Mouse (Mus musculus) adrenal gland, postnatal 10 days (tissue): ENCODE data around the gene Snrnp27. TPM values are rescaled to one million over a fixed set of nuclear protein-coding genes. Genes with fewer than 3 reads are reported as not detected.

ENCODE experiments used
- DNase-seq: peaks from one replicate; pipeline ENCODE4 v3.0.0; 2021; ENCODE audit warnings: mixed read lengths
- long read RNA-seq, 2 experiments: library from polyadenylated mRNA; stranded (forward); transcript quantifications; one replicate each; pipeline ENCODE4 v2.0.0; 2021
- total RNA-seq, 2 experiments: library from RNA; stranded (reverse); gene quantifications; 2 replicates each; pipeline ENCODE4 v1.2.3; 2021

Gene Snrnp27
- 10 to 100 TPM; 59.0 to 63.9 TPM for total RNA-seq
- long read RNA-seq, experiment 1, transcript Snrnp27-201 (6 exons, 885 nt), result major isoform, 100 of 127 reads
- long read RNA-seq, experiment 1, partial matches to known transcripts, result 20 of 127 reads
- long read RNA-seq, experiment 1, other reads (novel, unspliced or antisense), result 5 of 127 reads
- long read RNA-seq, experiment 2, transcript Snrnp27-201 (6 exons, 885 nt), result major isoform, 71 of 81 reads
- long read RNA-seq, experiment 2, partial matches to known transcripts, result 6 of 81 reads
- long read RNA-seq, experiment 2, other reads (novel, unspliced or antisense), result 3 of 81 reads

GRCm38 (mm10) chr6:86683872-86684654 is at the start of gene Snrnp27:
Gene Snrnp27 (minus strand): TSS chr6:86684522.
- peak; percentile 95 for DNase-seq

- peak; percentile 95 for DNase-seq
Measured at GRCm38 (mm10) chr6:86733183-86733876, 49.0 kb upstream of the Snrnp27 start, which contains the start of gene Gmcl1. Gene Gmcl1 (minus strand): TSS chr6:86733383.

- peak; percentile 58 for DNase-seq
Measured at GRCm38 (mm10) chr6:86732276-86733173, 48.2 kb upstream of the Snrnp27 start.

DNA sequence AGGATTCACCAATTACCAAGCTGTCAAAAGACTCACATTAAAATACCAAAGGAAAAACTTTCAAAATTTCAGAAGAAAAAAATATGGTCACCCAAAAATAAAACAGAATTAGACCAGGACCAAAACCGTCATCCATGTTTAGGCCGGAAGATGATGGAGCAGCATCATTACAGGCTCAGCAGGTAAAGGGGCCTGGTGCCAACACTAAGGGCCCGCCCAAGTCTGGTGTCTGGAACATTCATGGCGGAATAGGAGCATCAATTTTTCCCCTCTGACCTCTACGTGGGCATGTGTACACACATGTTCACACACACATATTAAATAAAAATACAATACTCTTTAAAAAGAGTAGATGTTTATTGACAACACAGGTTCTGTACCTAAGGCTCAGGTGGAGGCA is 44.4 kb upstream of the Snrnp27 start:
- no peak for DNase-seq

GRCm38 (mm10) chr6:86721977-86722376 is 37.7 kb upstream of the Snrnp27 start:
- DNase-seq, result no peak

DNA sequence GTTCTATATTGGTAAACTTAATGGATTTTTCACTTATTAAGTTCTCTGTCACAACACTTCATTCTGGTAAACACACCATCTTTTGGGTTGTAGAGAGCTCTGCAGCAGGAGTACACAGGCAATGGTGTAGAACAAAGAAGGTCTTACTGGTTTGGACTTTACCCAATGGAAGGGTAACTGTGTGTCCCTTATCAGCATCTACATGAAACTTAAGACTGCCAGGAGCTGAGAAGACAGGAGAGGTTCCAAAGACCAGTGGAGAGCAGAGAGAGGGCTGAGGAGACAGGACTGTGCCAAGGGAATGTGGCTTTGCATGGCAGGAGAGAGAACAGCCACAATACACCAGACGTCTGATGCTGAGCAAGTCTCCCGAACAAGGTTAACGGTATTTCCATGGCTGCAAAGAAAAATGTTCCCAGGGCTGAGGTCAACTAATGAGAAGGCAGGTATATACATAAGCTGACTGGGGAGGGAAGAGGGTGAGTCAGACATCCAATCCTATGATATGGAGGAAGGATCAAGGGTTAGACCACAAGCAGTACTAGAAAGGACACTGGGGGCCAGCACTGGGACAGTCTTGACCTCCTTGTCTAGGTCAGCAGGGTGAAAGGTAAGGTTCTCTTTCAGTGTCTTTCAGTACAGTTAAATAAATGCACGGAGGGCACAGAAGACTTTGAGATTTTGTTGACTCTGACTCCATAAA is 23.9 kb upstream of the Snrnp27 start:
- DNase-seq, result no peak

DNA sequence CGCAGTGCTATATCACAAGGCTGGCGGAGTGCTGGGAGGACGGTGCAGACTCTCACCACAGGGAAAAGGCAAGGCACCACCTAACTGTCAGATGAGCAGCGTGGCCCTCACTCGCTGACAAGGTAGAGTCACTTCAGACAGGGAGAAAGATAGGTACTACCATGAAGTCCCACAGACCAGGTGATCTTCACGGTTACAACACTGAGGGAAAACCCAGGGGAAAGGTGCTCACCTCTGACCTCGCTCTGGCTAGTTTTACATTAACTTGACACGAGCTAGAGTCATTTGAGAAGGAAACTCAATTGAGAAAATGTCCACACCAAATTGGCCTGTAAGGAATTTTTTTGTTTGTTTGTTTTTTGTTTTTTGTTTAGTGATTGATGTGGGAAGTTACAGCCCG is 18.3 kb upstream of the Snrnp27 start:
- no peak for DNase-seq

- DNase-seq, result no peak
Measured at GRCm38 (mm10) chr6:86697903-86698302, 13.6 kb upstream of the Snrnp27 start.

DNA sequence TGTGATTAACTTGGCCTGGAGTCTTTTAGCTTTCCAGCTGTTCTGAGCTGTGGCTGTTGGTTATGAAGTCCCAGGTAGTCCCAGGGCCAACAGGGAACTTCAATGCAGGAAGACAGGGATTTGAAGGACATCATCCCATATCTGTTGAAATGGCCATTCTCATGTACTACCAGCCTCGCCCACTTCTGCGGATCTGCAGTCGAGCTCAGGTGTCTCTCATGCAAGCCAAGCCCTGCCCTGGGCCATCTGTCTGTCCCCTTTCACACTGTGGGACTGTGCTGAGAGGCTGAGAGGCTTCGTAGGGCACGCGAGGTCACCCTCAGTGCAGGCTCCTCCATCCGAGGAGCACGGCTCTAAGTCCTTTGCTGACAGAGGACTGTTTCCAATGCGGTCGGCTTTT is 11.9 kb upstream of the Snrnp27 start:
- DNase-seq, result no peak

DNA sequence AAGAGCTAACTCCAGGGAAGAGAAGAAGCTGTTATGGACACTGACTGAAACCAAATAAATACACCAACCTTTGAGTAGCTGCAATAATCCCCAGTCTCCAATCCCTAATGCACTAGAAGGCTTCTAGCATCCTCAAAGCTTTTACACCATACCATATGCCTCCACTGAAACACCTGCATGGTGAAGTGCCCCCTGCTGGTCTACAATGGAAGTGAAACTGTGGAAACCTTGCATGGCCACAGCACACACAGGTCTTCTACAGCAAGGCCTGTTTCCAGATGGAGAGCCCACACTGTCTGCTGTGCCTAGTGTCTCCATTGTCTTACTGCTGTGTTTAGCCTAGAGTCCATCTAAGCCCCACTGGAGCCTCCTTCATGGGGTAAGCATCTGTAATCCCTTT is 10.1 kb upstream of the Snrnp27 start:
- peak; percentile 69 for DNase-seq

DNA sequence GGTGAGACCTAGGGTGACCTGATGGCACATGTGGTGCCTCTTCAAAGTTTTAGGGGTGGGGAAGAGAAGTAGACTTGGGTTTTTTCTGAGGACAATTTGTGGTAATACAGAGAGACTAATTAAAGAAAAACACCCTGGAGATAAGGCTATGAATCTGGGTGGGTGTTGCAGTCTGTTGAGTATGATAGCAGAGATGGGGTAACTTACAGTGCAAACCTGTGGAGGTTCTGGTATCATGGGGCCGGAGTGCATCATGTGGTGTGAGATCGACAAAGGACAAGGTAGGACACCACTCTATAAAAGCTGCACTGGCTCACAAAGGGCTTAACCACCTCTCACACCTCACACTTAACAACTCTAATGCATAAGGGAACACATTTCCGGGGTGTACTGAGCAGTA is 5.3 kb upstream of the Snrnp27 start:
- DNase-seq, result no peak

DNA sequence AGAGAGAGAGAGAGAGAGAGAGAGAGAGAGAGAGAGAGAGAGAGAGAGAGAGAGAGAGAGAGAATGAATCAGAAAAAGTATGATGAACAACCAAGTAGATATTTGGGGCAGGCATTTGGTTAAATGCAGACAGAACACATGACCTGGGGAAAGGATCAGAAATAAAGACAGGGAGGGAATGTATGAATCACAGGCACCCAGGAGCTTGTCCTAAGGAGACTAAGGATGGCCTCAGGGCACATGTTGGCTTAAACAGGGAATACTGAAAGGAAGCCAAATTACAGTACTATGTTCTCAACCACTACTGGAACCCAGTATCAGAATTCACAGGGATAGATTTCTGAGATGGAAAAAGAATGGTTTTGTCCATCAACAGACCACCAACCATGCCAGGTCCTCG is 2.6 kb upstream of the Snrnp27 start:
- DNase-seq, result no peak

- no peak for DNase-seq
Measured at GRCm38 (mm10) chr6:86684655-86685011, 311 bp upstream of the Snrnp27 start.

GRCm38 (mm10) chr6:86681289-86681688 is 3.0 kb downstream of the Snrnp27 start:
- DNase-seq, result no peak

GRCm38 (mm10) chr6:86678341-86678740 is 6.0 kb downstream of the Snrnp27 start:
- no peak for DNase-seq

DNA sequence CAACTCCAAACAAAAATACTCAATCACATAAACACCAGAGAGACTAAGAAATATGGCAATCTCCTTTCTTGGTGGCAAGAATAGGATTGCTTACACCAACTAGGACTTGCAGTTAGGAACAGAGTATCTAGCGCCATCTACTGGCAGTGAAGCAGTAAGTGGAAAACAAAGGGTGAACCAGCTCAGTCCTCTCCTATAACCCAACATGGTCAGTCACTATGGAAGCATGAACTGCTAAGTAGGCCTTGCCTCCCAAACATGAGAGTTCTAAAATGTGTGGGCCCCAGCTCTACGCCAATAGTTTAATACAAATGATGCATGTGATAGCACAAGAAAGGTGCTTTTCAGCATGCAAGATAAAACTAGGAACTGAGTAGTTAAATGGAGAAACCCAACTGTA is 13.4 kb downstream of the Snrnp27 start:
- peak; percentile 63 for DNase-seq

DNA sequence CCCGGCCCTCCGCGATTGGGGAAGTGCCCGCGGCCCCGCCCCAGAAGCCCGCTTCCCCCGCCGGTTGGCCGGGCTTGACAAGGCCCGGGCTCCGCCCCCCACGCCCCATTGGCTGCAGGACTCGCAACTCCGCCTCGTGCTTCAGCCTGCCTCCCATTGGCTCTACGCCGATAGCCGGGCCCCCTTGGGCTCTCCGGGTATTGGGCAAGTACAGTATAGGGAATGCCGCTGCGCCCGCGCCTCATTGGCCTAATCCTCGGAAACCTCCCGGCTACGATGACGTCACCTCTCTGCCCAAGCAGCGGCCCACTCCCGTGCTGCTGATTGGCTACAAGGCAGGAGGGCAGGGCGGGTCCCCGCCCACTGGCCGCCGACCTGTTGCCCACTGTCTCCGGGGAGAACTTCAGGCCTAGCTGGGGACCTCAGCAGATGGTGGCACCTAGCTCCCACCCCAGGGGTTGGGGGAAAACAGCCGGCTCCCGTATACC is 15.0 kb downstream of the Snrnp27 start:
- peak; percentile 100 for DNase-seq

DNA sequence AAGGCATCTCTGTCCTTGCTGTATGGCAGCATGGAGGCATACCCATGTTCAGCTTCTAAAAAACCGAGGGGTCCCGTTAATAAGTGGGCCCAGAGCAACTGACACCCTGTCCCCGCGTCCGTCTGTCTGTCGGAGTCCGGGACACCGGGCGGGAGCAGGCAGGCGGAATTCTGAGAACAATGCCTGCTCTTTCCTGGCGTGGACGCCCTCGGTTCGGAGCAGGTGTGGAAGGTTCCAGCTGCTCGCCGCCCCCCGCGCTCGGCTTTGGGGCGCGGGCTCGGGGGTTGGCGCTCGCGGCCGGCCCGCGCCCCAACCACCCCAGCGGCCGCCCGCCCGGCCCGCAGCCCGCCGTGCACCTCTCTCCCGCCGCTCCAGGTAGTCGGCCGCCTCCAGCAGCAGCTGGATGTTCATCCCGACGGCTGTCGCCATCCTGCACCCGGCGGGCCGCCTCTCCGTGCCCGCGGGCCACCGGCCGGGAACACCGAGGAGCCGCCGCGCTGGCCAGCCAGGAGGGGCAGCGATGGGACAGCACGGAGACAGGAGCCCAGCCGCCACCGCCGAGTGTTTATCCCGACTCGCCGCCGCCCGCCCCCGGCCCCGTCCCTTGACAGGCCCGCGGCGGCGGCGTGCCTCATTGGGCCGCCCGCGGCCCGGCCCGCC is 15.6 kb downstream of the Snrnp27 start, which contains the start of gene Mxd1:
TSS of gene Mxd1 (minus strand) at position 582 of the 660 bp plus-strand sequence.
- no peak for DNase-seq

DNA sequence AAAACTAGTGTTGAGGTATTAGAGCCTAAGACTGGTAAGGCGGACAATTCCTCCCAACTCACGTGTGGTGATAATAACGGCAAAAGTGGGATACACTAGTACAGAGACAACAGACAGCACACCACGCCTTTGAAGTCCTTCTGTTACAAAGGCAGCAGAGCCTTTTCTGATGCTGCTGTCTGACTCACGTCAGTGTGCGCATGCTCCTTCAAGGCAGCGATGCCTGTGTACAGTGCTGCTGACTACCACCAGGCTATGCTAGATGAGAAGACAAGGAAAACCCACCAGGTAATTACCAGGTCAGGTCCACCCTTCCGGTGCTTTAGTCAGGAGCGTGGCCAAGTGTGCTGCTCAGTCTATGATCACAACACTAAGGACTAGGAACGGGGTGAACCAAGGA is 17.3 kb downstream of the Snrnp27 start:
- no peak for DNase-seq

GRCm38 (mm10) chr6:86665560-86666307 is 18.6 kb downstream of the Snrnp27 start:
- no peak for DNase-seq
